Mouse (Mus musculus) forebrain, embryonic 14.5 days (tissue): ENCODE measurements around the gene Cbfa2t2. TPM values are rescaled to one million over a fixed set of nuclear protein-coding genes. Genes with fewer than 3 reads are reported as not detected.

ENCODE experiments used
- ATAC-seq: fragments of 200-750 bp; cut with Nextera tagmentation; 2 replicates; pipeline ENCODE4 v1.8.0; 2017; ENCODE audit warnings: mild to moderate bottlenecking, moderate library complexity
- DNase-seq: peaks from one replicate; pipeline ENCODE4 v3.0.0-alpha.2; 2015; ENCODE audit warnings: low spot score
- H3K27ac ChIP-seq: fragments of 300-500 bp; sonication (generic); 2 replicates; pipeline ENCODE4 v1.5.1; 2014; ENCODE audit warnings: low read depth, mild to moderate bottlenecking, control low read depth, low read length, moderate library complexity
- H3K27me3 ChIP-seq: fragments of 300-500 bp; sonication (generic); replicated peaks from 2 replicates; pipeline ENCODE4 v1.6.1; 2014; ENCODE audit warnings: low read length, control low read depth, mixed read lengths; ENCODE audit not compliant: control insufficient read depth, insufficient read depth
- H3K36me3 ChIP-seq: fragments of 300-500 bp; sonication (generic); 2 replicates; pipeline ENCODE4 v1.6.1; 2014; ENCODE audit warnings: low read length, control low read depth; ENCODE audit not compliant: control insufficient read depth, insufficient read depth
- H3K4me1 ChIP-seq: fragments of 300-500 bp; sonication (generic); 2 replicates; pipeline ENCODE4 v1.6.1; 2014; ENCODE audit warnings: antibody characterized with exemption, low read length, control low read depth; ENCODE audit not compliant: control insufficient read depth, insufficient read depth
- H3K4me2 ChIP-seq: fragments of 300-500 bp; sonication (generic); 2 replicates; pipeline ENCODE4 v1.6.1; 2014; ENCODE audit warnings: mild to moderate bottlenecking, control low read depth, low read length
- H3K4me3 ChIP-seq: fragments of 300-500 bp; sonication (generic); 2 replicates; pipeline ENCODE4 v1.5.1; 2014; ENCODE audit warnings: low read depth, low read length, control low read depth
- H3K9ac ChIP-seq: fragments of 300-500 bp; sonication (generic); 2 replicates; pipeline ENCODE4 v1.6.1; 2014; ENCODE audit warnings: mild to moderate bottlenecking, low read length, control low read depth, moderate library complexity
- H3K9me3 ChIP-seq: fragments of 300-500 bp; sonication (generic); replicated peaks from 2 replicates; pipeline ENCODE4 v1.6.1; 2016; ENCODE audit warnings: low read length, control low read depth, mixed read lengths; ENCODE audit not compliant: control insufficient read depth
- WGBS: fragments of 180-500 bp; shearing (Covaris S2); extraction: QIAGEN DNeasy Blood & Tissue Kit; methylation state at CpG from one replicate; pipeline ENCODE4 v1.1.7; 2014; 5-methylcytosine and 5-hydroxymethylcytosine counted together
- polyA plus RNA-seq: library from polyadenylated mRNA; unstranded; fragments of >200 nt; fragmentation: Nextera tagmentation; extraction: Ambion mirVana; gene quantifications from 2 replicates; pipeline ENCODE4 v1.2.1, GENCODE M21; 2014

Gene Cbfa2t2
- polyA plus RNA-seq, 1 experiment from 2014 or later, result 51.9 TPM

DNA sequence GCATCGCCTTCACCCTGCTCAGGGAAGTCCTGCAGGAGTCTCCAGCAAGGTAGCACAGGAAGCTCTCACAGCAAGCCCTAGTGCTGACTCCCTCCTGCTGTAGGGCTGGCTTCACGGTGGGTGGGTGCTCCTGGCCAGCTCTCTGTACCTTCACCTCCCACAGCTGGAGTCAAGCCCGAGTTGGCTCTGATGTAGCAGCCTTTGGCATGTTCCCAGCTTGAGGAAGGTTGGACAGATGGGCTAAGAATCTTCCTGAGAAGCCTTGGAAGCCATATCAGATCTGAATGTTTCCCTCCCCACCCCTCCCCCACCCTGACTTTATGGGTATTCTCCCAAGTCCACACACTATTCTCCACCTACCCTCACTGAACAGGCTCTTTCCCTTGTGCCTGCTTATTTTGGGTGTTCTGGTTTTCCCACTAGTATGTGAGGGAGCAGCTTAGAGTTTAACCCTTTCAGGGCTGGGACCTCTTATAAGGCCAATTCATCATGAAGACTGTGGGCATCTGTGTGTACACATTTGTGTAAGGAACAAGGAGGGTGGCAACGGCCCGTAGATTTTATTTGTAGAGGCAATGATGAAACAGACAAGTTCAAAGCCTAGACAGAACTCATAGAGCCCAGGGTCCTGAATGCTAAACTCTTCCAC lies 121.0 kb downstream of the Cbfa2t2 start:
- peak overlapping the region; percentile 56 for H3K4me2 ChIP-seq
- peak; percentile 46 for DNase-seq
- H3K4me3 ChIP-seq, result peak overlapping the region; percentile 35; the same call in 1 of the 2 replicates
- H3K36me3 ChIP-seq, result peaks cover 19% of the 10 kb centered on the region
- no peak for ATAC-seq
- peaks cover 20% of the 10 kb centered on the region for H3K4me1 ChIP-seq
- 48% methylated on average over 5 of the region's 5 CpGs for WGBS
- H3K27ac ChIP-seq, result peak overlapping the region; percentile 23; the same call in 1 of the 2 replicates
- no peaks in the 10 kb centered on the region for H3K9me3 ChIP-seq
- no peaks in the 10 kb centered on the region for H3K27me3 ChIP-seq
- H3K9ac ChIP-seq, result peak overlapping the region; percentile 13

DNA sequence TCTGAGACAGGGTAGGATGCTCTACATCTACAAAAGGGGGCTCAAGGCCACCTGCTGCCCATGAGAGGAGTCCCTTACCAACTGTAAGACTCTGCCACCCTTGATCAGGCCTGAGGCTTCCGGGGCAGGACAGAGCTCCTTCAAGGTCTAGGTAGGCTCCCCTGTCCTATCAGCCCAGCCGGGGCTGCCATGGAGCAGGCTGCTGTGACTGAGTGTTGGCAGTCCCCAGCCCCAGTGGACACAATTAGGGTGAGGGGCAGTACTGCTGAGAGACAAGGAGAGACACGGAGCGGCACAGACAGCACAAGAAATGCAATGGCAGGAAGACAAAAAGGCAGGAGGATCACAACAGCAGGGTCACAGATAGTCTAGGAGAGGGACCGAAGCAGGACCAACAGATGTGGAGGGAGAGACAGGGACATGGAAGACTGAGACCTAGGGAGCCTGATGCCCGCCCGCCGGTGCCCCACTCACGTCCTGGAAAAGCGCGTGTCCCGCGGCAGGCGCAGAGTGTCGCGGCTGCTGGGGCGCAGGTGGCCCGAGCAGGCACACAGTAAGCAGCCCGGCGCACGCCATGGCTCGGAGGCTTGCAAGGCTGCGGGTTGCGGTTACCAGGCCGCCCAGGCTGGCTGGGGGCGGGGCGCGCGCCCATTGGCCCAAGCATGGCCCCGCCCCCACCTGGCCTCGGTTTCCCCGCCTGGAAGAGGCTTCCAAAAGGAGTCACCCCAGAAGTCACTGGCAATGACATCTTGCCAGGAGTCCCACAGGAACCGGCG lies 122.2 kb downstream of the Cbfa2t2 start, which contains the start of gene Necab3:
Necab3 (minus strand) TSS at position 627 of the 776 bp plus-strand sequence.
- peaks cover 19% of the 10 kb centered on the region for H3K4me1 ChIP-seq
- peak within 1 kb of the TSS; percentile 56 for H3K4me2 ChIP-seq
- 4% methylated on average over 34 of the region's 34 CpGs for WGBS
- H3K27me3 ChIP-seq, result no peaks in the 10 kb centered on the region
- peak; percentile 73 for ATAC-seq
- peaks cover 29% of the 10 kb centered on the region for H3K36me3 ChIP-seq
- peak; percentile 58 for DNase-seq
- peak within 1 kb of the TSS; percentile 55 for H3K9ac ChIP-seq
- H3K27ac ChIP-seq, result peak within 1 kb of the TSS; percentile 33
- peak within 1 kb of the TSS; percentile 35 for H3K4me3 ChIP-seq
- H3K9me3 ChIP-seq, result no peaks in the 10 kb centered on the region

DNA sequence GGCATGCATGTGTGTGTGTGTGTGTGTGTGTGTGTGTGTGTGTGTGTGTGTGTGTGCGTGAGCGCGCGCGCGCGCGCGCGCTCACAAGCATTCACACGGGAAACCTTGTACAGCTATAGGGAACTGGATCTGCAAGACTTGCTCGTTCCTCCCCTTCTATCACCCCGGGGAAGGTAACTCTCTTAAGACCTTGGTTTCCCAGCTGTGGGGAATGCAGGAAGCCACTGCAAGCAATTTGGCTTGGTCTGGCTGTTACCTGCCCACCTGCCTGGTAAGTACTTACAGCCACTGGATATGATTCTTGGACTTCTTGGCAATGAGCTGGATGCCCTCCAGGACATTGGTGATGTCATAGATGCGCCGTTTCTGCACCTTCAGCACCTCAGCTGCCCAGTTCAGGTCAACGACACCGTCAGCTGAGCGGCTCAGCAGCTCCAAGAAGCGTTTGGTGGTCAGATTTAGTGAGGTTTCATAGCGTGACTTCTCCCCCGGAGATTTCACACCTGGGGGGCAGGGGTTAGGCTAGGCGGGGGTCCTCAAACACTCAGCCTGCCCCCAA lies 127.4 kb downstream of the Cbfa2t2 start:
- H3K36me3 ChIP-seq, result peaks cover 36% of the 10 kb centered on the region
- peaks cover 19% of the 10 kb centered on the region; the same call in 1 of the 2 replicates for H3K4me1 ChIP-seq
- ATAC-seq (no peak), DNase-seq (no peak)
- H3K9me3 ChIP-seq, result no peaks in the 10 kb centered on the region
- WGBS, result 94% methylated on average over 22 of the region's 22 CpGs
- no peak overlapping the region for H3K27ac ChIP-seq
- H3K4me2 ChIP-seq, result no peak overlapping the region
- no peaks in the 10 kb centered on the region for H3K27me3 ChIP-seq
- H3K4me3 ChIP-seq, result no peak overlapping the region
- no peak overlapping the region for H3K9ac ChIP-seq

DNA sequence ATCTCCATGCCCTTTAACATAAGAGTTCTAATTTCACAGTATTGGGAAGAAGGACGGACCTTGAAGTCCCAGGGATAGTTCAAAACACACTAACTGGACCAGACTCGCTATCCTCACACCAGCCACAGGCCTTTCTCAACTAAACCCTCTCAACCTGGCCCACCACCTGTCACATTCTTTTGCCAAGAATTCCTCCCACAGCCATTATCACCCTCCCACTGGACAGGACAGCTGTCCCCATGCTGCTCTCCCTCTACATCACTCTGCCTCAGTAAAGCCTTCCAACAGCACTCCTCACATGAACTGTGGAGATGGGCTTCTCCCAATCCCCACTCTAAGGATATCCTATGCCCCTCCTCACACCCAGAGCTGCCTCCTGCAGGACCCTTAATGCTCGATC lies 129.3 kb downstream of the Cbfa2t2 start:
- H3K27me3 ChIP-seq, result no peaks in the 10 kb centered on the region
- peaks cover 31% of the 10 kb centered on the region for H3K36me3 ChIP-seq
- H3K4me3 ChIP-seq, result no peak overlapping the region
- DNase-seq (no peak), ATAC-seq (no peak)
- peak overlapping the region; percentile 5; the same call in 1 of the 2 replicates for H3K27ac ChIP-seq
- WGBS, result 73% methylated on average over 3 of the region's 3 CpGs
- H3K9ac ChIP-seq, result 0 out of 2 replicates have a peak overlapping the region, but pooled peaks have one; percentile 32
- H3K4me2 ChIP-seq, result no peak overlapping the region
- H3K4me1 ChIP-seq, result peaks cover 18% of the 10 kb centered on the region; the same call in 1 of the 2 replicates
- no peaks in the 10 kb centered on the region for H3K9me3 ChIP-seq

DNA sequence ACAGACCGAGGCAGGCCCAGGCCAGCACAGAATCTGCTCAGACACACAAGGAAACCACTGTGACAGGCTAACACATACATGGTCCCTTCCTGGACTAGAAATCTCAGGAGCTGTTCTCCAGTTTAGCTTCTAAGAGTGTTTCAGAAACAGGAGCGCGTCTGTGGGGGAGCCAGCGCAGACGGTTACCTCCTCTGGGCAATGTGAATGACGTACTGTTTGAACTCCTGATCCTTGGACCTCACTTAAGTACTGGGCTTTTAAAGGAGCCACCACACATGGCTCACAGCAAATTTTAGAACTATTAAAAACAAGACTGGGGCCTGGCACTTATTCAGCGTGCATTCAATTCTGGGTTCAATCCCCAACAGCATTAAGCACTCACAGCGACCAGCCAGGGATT lies 130.4 kb downstream of the Cbfa2t2 start:
- H3K4me3 ChIP-seq, result no peak overlapping the region
- no peaks in the 10 kb centered on the region for H3K9me3 ChIP-seq
- 59% methylated on average over 8 of the region's 8 CpGs for WGBS
- no peak for DNase-seq
- peak overlapping the region; percentile 20; the same call in 1 of the 2 replicates for H3K4me2 ChIP-seq
- peaks cover 18% of the 10 kb centered on the region; the same call in 1 of the 2 replicates for H3K4me1 ChIP-seq
- H3K36me3 ChIP-seq, result peaks cover 21% of the 10 kb centered on the region
- no peaks in the 10 kb centered on the region for H3K27me3 ChIP-seq
- peak overlapping the region; percentile 45; the same call in 1 of the 2 replicates for H3K9ac ChIP-seq
- peak overlapping the region; percentile 14; the same call in 1 of the 2 replicates for H3K27ac ChIP-seq
- no peak for ATAC-seq

DNA sequence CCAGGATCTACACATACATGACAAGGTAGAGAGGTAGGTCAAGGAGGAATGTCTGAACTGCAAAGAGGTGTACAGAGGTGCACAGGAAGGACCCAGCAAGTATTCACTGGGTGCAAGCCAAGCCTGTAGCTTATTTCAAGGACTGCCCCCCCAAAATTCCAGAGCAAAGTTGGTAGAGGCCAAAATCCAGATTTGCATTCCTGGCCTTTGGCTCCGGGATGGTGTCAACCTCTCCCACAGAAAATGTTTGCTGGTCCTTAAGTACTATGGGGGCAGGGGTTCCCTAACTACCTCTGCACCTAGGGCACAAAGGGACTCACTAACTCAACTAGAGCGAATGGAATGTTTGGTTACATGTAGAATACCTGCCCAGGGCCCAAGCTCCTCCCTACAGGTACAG lies 131.5 kb downstream of the Cbfa2t2 start:
- DNase-seq (no peak), ATAC-seq (no peak)
- peak overlapping the region; percentile 67; the same call in 1 of the 2 replicates for H3K9ac ChIP-seq
- peak overlapping the region; percentile 83 for H3K4me3 ChIP-seq
- H3K4me1 ChIP-seq, result peaks cover 18% of the 10 kb centered on the region; the same call in 1 of the 2 replicates
- peak overlapping the region; percentile 89 for H3K27ac ChIP-seq
- no peaks in the 10 kb centered on the region for H3K27me3 ChIP-seq
- H3K9me3 ChIP-seq, result no peaks in the 10 kb centered on the region
- peak overlapping the region; percentile 89 for H3K4me2 ChIP-seq
- peaks cover 14% of the 10 kb centered on the region for H3K36me3 ChIP-seq
- WGBS, result 75% methylated on average over 2 of the region's 2 CpGs

DNA sequence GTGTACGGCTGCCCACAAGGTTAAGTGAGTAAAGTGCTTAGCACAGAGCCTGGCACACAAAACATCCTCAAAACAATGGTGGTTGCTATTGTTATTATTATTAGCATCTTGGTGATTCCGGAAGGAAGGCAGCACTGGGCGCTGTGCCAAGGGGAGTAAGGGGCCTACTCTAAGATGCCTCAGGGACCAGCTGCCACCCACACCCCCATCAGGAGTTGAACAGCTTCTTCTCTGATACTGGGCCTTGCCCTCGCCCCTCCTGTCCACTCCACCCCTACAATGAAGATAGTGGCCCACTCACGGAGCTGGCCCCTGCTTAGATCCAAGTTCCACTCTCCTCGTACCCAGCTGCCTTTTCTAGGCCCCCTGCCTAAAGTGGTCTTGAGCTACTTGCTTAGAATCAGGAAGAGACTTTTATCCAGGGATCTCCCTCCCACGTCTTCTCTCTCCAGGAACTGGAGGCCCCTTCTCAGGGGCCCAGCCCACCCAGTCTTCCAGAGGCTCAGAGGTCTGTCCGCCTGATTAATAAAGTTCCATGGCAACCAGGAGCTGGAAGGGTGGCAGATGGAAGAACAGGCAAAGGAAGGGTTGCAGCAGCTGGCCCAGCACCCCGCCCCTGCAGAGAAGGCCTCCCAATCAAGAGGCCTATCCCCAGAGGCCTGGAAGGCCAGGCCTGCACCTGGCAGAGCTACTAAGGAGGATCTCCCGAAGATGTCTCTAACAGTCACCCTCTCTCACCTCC lies 132.2 kb downstream of the Cbfa2t2 start:
- Histone ChIP-seq H3K27me3 (no peaks in the 10 kb centered on the region), H3K4me3 (peak overlapping the region; percentile 83), H3K9me3 (no peaks in the 10 kb centered on the region), H3K4me2 (peak overlapping the region; percentile 89), H3K36me3 (peaks cover 7% of the 10 kb centered on the region), H3K4me1 (peaks cover 18% of the 10 kb centered on the region; the same call in 1 of the 2 replicates), H3K9ac (peak overlapping the region; percentile 67), H3K27ac (peak overlapping the region; percentile 89)
- ATAC-seq (peak; percentile 43), DNase-seq (peak; percentile 77)
- 5% methylated on average over 10 of the region's 10 CpGs for WGBS

DNA sequence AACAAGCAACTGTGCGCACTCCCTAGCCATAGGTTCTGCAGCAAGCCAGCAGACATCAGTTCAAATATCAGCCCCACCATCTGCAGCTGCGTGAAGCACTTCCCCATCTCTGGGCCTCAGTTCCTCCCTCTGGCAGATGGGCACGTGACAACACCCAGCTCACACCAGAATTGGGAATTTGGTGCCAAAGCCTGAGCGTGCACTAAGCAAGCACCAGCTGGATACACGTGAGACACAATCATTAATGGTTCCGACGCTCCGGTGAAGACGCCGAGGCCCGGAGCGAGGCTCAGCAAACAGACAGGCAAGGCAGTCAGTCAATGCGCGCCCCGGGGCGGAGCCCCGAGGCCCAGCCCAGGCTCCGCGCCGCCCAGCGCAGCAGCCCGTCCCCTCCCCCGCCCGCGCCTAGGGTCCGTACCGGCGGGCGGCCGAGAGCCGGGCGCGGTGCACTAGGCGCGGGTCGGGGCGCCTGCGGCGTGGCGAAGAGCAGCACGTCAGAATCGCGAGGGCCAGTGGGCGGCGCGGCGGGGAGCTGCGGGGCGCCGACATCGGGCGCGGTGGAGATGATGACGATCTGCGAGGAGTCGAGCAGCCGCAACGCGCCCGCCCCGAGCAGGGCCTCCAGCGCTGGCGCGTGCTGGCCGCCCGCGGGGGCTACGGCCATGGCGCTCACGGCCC lies 132.9 kb downstream of the Cbfa2t2 start:
- ATAC-seq (peak; percentile 72), DNase-seq (peak; percentile 65)
- peak overlapping the region; percentile 89 for H3K27ac ChIP-seq
- H3K4me2 ChIP-seq, result peak overlapping the region; percentile 89
- no peaks in the 10 kb centered on the region for H3K9me3 ChIP-seq
- H3K4me1 ChIP-seq, result peaks cover 18% of the 10 kb centered on the region; the same call in 1 of the 2 replicates
- H3K36me3 ChIP-seq, result peaks cover under 1% of the 10 kb centered on the region; the same call in 1 of the 2 replicates
- H3K27me3 ChIP-seq, result no peaks in the 10 kb centered on the region
- H3K9ac ChIP-seq, result peak overlapping the region; percentile 67
- H3K4me3 ChIP-seq, result peak overlapping the region; percentile 83
- WGBS, result 0% methylated on average over 35 of the region's 70 CpGs
